Mouse (Mus musculus) 416B (cell line): ENCODE measurements around the gene Prrc2b.
A peak's percentile ranks its signal among the peaks of the same experiment; 100 is the strongest.

ENCODE experiments used
- DNase-seq: peaks from one replicate; pipeline ENCODE4 v3.0.0; 2011; ENCODE audit warnings: low read depth

The Prrc2b gene

GRCm38 (mm10) chr2:32235886-32236759, 85.2 kb downstream of the Prrc2b start, which contains the start of gene Pomt1:
Pomt1 (plus strand) TSS chr2:32236590.
- DNase-seq, result peak; percentile 94

DNA sequence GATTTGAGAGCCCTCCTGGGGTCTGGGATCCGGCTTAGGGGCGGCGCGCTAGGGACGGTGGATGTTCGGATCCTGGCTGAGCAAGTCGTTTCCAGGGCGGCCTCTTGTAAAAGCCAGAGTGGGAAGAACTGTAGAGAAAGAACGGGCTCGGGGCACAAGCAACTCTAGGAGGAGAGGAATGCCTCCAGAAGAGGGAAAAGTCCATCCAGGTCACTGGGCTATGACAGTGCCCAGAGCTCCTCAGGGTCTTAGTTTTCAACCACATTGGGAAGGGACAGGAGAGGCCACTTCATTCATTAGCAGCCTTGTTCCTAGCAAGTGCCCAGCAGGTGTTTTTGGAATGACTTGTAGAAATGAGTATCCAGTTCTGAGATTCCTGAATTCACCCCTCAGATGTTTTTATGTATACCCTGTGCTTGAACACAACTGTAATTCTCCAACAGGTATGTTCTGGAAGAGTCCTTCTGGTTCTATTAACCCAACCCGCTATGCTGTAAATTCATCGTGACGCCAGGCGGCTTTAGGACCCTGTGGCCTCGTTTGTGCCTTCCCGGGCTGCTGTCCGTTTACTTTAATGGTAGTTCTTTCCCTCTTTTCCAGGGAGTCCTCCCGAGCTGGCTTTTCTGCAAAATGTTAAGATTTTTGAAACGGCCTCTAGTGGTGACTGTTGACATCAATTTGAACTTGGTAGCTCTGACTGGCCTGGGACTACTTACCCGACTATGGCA, 86.0 kb downstream of the Prrc2b start:
- DNase-seq, result peak; percentile 86

DNA sequence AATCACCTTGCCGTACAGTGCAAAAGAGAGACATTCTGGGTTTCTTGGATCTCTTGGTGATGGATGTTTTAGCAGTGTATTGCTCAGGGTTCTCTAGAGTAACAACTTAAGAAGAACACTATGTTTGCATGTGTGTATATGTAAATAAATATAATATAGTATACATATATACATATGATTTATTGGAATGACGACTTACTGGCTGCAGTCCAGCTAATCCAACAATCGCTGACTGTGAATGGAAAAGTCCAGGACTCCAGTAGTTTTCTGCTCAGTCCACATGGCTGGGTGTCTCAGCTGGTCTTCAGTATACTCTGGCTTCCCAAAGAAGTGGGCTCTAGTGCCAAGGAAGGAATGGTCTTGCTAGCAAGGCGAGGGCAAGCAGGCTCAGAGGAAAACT, 86.7 kb downstream of the Prrc2b start:
- DNase-seq, result no peak

- no peak for DNase-seq
Measured at GRCm38 (mm10) chr2:32238708-32239435, 88.0 kb downstream of the Prrc2b start.

- DNase-seq, result no peak
Measured at GRCm38 (mm10) chr2:32240591-32240990, 89.7 kb downstream of the Prrc2b start.

DNA sequence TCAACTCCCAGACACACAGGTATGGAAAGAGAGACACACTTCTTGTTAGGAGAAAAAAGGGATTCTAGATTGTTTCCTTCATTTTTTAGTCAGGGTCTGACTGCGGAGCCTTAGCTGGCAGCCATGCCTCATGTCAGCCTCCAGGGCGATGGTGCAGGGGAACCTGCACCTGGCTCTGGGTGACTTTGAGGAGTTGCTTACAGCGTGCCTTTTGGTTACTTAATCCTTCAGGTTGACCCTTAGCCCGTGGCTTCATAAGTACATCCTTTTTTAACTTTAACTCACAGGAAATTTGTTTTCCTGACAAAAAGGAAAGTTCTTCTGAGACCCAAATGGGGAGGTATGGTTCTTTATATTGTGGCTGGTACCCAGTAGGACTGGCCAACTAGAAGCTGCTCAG, 92.1 kb downstream of the Prrc2b start:
- DNase-seq, result no peak

DNA sequence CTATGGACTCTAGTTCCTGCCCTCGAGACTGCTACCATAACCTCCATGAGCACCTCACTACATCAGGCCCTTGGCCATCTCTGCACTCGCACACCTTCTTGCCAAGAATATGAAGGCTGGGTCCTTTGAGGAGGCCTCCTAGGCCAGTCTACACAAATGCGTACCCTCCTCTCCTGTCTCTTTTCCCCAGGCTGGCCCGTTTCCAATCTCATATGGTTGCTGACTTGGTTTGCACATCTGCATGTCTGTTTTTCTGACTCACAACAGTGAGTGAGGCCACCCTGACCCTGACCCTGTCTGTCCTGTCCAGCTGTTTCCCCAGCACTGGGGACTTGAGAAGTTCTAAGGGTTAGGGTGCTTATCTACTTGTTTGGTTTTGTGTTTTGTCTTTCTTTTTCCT, 95.9 kb downstream of the Prrc2b start:
- peak; percentile 39 for DNase-seq

- DNase-seq, result no peak
Measured at GRCm38 (mm10) chr2:32248377-32249361, 97.8 kb downstream of the Prrc2b start.

GRCm38 (mm10) chr2:32251791-32252527, 101.1 kb downstream of the Prrc2b start:
- DNase-seq, result no peak

- no peak for DNase-seq
Measured at GRCm38 (mm10) chr2:32252658-32253057, 101.8 kb downstream of the Prrc2b start.

GRCm38 (mm10) chr2:32253352-32253751, 102.5 kb downstream of the Prrc2b start:
- DNase-seq, result no peak

DNA sequence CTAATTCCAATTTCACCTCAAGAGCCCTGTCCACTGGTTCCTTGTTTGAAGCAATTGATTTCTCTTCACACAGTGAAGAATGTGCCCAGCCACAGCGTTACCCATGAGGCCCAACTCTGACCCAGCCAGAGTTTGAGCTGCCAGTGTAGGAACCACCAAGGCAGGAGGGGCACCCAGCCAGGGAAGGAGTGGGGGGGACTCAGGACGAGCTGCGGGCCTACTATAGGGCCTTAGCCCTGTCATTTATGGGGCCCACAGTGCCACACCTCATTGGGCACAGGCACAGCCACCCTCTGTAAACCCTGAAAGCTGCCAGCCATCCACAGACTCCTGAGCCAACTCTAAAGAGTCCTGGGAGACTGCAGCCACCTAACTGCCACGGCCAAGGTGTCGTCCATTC, 103.7 kb downstream of the Prrc2b start:
- no peak for DNase-seq

DNA sequence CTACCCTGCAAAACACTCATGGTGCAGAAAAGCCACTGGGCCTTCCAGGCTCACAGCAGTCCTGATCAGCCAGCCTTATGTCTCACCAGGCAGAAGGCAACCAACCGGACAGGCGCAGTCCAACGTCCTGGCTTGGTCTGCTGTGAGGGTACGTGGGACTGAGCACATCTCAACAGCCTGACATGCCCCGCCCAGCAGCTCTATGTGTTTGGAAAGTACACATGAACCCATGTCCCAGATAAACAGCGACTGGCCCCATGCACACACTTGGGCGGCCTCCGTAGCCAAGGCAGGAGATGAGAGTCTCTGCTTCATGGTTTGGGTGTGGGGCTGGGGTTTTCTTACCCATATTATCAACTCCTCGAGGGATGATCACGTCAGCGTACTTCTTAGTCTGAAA, 105.4 kb downstream of the Prrc2b start:
- no peak for DNase-seq

- no peak for DNase-seq
Measured at GRCm38 (mm10) chr2:32258887-32259533, 108.1 kb downstream of the Prrc2b start.

GRCm38 (mm10) chr2:32259657-32260417, 109.0 kb downstream of the Prrc2b start, which contains the start of gene Uck1:
Uck1 (minus strand) TSS chr2:32260159.
- peak; percentile 94 for DNase-seq

GRCm38 (mm10) chr2:32260635-32261034, 109.8 kb downstream of the Prrc2b start:
- DNase-seq, result peak; percentile 88

DNA sequence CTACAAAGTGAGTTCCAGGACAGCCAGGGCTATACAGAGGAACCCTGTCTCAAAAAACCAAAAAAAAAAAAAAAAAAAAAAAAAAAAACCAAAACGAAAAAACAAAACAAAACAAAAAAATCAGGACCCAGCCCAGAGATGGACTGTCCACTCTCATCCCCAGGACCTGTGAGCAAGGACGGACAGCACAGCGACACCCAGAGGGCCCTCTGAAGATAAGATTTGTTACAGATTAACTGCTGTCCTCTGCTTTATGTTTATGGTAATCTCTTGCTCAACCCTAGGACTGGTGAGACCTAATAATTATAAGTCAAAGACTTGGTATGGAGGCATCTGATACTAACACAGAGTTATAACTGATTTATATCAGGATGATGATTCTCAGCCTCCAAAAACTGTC, 124.9 kb downstream of the Prrc2b start:
- no peak for DNase-seq

DNA sequence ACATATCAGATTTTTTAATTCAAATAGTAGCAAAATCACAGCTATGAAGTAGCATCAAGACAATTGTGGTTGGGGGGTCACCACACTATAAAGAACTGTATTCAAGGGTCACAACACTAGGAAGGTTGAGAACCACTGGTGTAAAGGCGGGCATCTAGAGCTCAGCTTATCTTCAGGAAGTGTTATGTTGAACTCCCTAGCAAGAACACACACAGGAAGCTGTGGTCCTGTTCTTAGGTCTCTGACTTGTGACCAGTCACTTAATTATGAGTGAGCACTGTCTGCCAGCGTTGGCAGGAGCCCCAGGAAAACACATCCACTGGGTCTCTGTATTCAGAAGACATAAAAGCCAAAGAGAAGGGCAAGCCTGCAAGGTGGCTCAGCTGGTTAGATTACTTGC, 131.4 kb downstream of the Prrc2b start:
- peak; percentile 90 for DNase-seq

DNA sequence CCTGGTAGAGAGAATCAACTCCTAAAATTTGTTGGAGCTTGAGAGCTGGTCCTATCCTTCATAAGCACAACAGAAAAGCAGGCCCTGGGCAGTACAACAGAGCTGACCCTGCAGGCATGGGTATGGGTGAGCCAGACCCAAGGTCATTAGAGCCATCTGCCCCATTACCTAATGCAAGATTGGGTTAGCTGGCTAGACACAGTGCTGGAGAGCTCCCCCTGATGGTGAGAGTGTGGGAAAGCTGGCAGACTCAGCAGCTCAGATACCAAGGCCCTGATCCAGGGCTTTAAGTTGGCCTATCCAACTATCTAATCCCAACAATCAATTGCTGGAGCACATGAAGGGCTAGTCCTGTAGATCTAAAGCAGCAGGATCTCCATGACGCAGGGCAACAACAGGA, 131.8 kb downstream of the Prrc2b start:
- DNase-seq, result peak; percentile 85
